Mouse (Mus musculus): Measurements from ENCODE around the gene Hhatl. TPM values are rescaled to one million over a fixed set of nuclear protein-coding genes. Genes with fewer than 3 reads are reported as not detected.

Gene Hhatl
- polyA plus RNA-seq, 2 experiments = 1.7 to 1.9 TPM

DNA sequence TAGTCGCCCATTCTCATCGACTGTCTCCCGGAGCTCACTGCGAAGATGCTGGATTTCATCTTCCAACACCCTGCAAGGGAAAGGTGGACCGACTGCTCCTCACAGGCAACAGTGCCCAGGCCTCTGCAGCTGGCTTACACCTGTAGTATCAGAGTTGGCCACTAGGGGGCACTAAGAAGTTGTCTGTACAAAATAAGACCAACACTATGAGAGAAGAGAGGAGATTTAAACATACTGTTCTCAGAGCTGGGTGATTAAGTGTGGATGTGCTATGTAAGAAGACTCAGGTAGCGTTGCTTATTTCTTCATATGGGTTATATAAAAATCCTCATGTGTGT is 38.6 kb upstream of the Hhatl start:
- 19% methylated on average over 6 of the region's 6 CpGs for WGBS
- peak; percentile 57; the same call in 1 of the 2 replicates for ATAC-seq (ENCODE audit: low FRiP score, low read depth)

DNA sequence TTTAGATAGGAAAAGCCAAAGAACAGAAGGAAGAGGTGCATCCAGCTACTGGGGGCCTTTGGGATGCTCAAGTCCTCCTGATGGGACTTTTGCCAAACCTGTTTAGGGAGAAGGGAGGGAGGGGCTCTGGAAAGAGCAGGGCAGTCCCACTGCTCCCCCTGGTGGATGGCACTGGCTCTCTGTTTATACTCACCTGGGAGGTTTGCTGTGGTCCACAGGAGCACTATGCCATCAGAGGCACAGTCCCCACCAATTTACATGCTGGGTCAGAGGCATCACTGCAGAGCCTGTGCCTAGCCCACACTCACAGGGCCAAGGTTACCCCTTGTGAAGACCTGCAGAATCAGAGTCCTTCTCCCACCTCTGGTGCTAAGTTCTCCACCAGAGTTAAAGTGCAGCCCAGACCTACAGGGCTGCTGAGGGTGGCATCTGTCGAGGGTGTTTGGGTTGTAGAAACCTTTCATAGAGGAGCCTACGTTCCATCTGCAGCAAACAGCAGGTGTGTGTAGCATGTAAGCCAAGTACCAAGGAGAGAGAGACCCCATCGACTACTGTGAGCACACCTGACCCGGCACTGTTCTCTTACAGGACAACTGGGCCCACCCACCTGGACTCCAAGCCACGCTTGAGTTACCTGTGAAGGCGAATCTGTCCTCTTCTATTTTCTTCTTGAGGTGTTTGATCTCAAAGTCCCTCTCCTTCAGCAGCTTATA is 38.1 kb upstream of the Hhatl start:
- Histone ChIP-seq H3K36me3 (ENCODE audit: control insufficient read depth, insufficient read depth, low read length) (no peaks in the 10 kb centered on the region), H3K9me3 (ENCODE audit: control insufficient read depth, low read length) (no peaks in the 10 kb centered on the region), H3K27ac (replicated peaks; ENCODE audit: low read depth, low read length) (no peak overlapping the region), H3K4me1 (ENCODE audit: control insufficient read depth, insufficient read depth, low read length) (no peaks in the 10 kb centered on the region), H3K27me3 (ENCODE audit: control insufficient read depth, insufficient read depth, low read length) (no peaks in the 10 kb centered on the region), H3K9ac (ENCODE audit: low read depth, low read length, severe bottlenecking) (no peak overlapping the region), H3K4me2 (replicated peaks; ENCODE audit: low read depth, low read length, severe bottlenecking) (no peak overlapping the region), H3K4me3 (replicated peaks; ENCODE audit: low read length) (no peak overlapping the region)
- peak; percentile 68 for DNase-seq (ENCODE audit: low spot score)
- no peak for ATAC-seq (ENCODE audit: low FRiP score, low read depth)
- no peak for TF ChIP-seq POLR2A (IDR thresholded peaks at IDR 0.05; ENCODE audit: borderline replicate concordance, extremely low read depth, insufficient read depth, insufficient read length)
- WGBS = 83% methylated on average over 6 of the region's 6 CpGs

More for the DNA sequence above, 38.6 kb upstream of the Hhatl start:
- Histone ChIP-seq H3K9ac (ENCODE audit: low read depth, low read length, severe bottlenecking) (no peak overlapping the region), H3K36me3 (ENCODE audit: control insufficient read depth, insufficient read depth, low read length) (no peaks in the 10 kb centered on the region), H3K27ac (replicated peaks; ENCODE audit: low read depth, low read length) (no peak overlapping the region), H3K9me3 (ENCODE audit: control insufficient read depth, low read length) (no peaks in the 10 kb centered on the region), H3K4me2 (replicated peaks; ENCODE audit: low read depth, low read length, severe bottlenecking) (no peak overlapping the region), H3K4me3 (replicated peaks; ENCODE audit: low read length) (no peak overlapping the region), H3K27me3 (ENCODE audit: control insufficient read depth, insufficient read depth, low read length) (no peaks in the 10 kb centered on the region), H3K4me1 (ENCODE audit: control insufficient read depth, insufficient read depth, low read length) (no peaks in the 10 kb centered on the region)
- TF ChIP-seq POLR2A (IDR thresholded peaks at IDR 0.05; ENCODE audit: borderline replicate concordance, extremely low read depth, insufficient read depth, insufficient read length) = no peak
- peak; percentile 68 for DNase-seq (ENCODE audit: low spot score)

DNA sequence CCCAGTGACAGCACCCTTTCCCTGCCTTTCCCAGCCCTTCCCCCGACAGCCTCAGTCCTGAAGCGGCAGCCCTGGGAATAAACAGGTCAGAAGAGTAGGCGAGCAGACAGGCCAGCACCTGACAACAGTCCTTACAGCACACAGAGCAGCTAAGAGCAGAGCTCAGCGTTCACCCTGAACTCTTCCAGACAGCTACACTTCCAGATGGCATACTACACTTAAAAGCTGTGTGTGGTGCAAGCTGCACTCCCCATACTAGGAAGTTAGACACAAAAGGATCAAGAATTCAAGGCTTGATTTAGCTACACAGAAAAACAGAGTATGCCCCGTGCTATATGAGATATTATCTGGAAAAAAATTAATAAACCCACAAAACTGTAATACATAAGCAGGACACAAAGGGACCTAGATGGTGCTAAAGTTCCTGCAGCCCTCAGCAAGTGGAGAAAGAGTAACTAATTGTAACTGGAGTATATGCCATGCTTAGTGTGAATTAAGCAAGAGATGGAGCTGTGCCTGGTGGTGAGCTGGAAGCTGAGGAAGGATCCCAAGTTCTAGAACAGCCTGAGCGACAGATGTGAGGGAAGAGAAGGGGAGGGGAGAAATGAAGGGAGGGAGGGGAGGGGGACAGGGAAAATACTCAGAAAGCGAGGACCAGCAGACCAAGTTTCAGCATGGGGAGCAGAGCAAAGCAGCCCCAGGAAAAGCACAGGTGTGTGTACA is 37.1 kb upstream of the Hhatl start:
- no peak overlapping the region for H3K4me3 ChIP-seq (replicated peaks; ENCODE audit: low read length)

DNA sequence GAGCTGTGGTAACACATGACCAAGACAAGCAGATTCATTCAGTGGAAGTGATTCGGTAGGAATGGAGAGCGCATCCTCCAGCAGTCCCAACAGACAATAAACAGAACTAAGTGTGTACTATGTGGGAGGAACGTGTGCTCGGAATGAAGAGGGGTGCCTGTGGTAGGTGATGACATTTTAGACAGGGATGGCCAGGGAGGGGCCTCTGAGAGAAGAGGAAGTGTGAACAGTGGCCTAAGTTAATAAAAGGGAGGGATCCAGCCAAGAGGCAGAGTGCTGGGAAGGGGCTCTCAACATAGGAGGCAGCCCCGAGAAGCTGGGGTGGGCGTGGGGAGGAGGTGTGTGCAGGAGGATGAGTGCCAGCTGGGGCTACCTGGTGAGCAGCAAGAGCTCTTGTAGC is 36.0 kb upstream of the Hhatl start:
- WGBS = 80% methylated on average over 6 of the region's 6 CpGs
- Histone ChIP-seq H3K4me3 (replicated peaks; ENCODE audit: low read length) (no peak overlapping the region), H3K4me2 (replicated peaks; ENCODE audit: low read depth, low read length, severe bottlenecking) (no peak overlapping the region), H3K27ac (replicated peaks; ENCODE audit: low read depth, low read length) (no peak overlapping the region), H3K9ac (ENCODE audit: low read depth, low read length, severe bottlenecking) (no peak overlapping the region), H3K36me3 (ENCODE audit: control insufficient read depth, insufficient read depth, low read length) (no peaks in the 10 kb centered on the region), H3K27me3 (ENCODE audit: control insufficient read depth, insufficient read depth, low read length) (no peaks in the 10 kb centered on the region), H3K4me1 (ENCODE audit: control insufficient read depth, insufficient read depth, low read length) (no peaks in the 10 kb centered on the region), H3K9me3 (ENCODE audit: control insufficient read depth, low read length) (no peaks in the 10 kb centered on the region)
- DNase-seq (ENCODE audit: low spot score) = no peak
- no peak for ATAC-seq (ENCODE audit: low FRiP score, low read depth)
- TF ChIP-seq POLR2A (IDR thresholded peaks at IDR 0.05; ENCODE audit: borderline replicate concordance, extremely low read depth, insufficient read depth, insufficient read length) = no peak

More for the DNA sequence above, 37.1 kb upstream of the Hhatl start:
- H3K4me1 ChIP-seq (ENCODE audit: control insufficient read depth, insufficient read depth, low read length) = no peaks in the 10 kb centered on the region
- H3K27ac ChIP-seq (replicated peaks; ENCODE audit: low read depth, low read length) = no peak overlapping the region
- ATAC-seq (ENCODE audit: low FRiP score, low read depth) = no peak
- H3K27me3 ChIP-seq (ENCODE audit: control insufficient read depth, insufficient read depth, low read length) = no peaks in the 10 kb centered on the region
- no peaks in the 10 kb centered on the region for H3K9me3 ChIP-seq (ENCODE audit: control insufficient read depth, low read length)
- H3K36me3 ChIP-seq (ENCODE audit: control insufficient read depth, insufficient read depth, low read length) = no peaks in the 10 kb centered on the region
- no peak for TF ChIP-seq POLR2A (IDR thresholded peaks at IDR 0.05; ENCODE audit: borderline replicate concordance, extremely low read depth, insufficient read depth, insufficient read length)
- no peak overlapping the region for H3K4me2 ChIP-seq (replicated peaks; ENCODE audit: low read depth, low read length, severe bottlenecking)
- H3K9ac ChIP-seq (ENCODE audit: low read depth, low read length, severe bottlenecking) = no peak overlapping the region
- 58% methylated on average over 7 of the region's 7 CpGs for WGBS
- no peak for DNase-seq (ENCODE audit: low spot score)

DNA sequence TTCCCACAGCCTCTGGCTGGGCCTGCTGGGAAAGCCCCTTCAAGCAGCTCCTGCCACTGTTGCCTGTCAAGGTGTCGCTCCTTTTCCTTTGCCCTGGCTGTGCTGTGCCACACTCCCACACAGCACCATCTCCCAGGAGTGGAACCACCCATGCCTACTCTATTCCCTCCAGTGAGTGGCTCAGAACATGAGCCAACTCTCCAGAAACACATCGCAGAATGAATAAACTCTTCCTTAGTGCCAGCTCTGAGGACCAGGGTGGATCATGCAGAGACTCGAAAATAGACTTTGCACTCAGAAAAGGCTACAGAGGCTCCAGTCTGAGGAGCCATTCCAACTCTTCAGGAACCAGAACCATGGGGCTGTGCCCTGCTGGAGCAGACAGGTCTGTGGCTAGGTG is 34.0 kb upstream of the Hhatl start:
- Histone ChIP-seq H3K4me2 (replicated peaks; ENCODE audit: low read depth, low read length, severe bottlenecking) (no peak overlapping the region), H3K36me3 (ENCODE audit: control insufficient read depth, insufficient read depth, low read length) (no peaks in the 10 kb centered on the region), H3K9ac (ENCODE audit: low read depth, low read length, severe bottlenecking) (no peak overlapping the region), H3K4me1 (ENCODE audit: control insufficient read depth, insufficient read depth, low read length) (no peaks in the 10 kb centered on the region), H3K27me3 (ENCODE audit: control insufficient read depth, insufficient read depth, low read length) (no peaks in the 10 kb centered on the region), H3K27ac (replicated peaks; ENCODE audit: low read depth, low read length) (no peak overlapping the region), H3K4me3 (replicated peaks; ENCODE audit: low read length) (no peak overlapping the region), H3K9me3 (ENCODE audit: control insufficient read depth, low read length) (no peaks in the 10 kb centered on the region)
- 77% methylated on average over 3 of the region's 3 CpGs for WGBS
- no peak for TF ChIP-seq POLR2A (IDR thresholded peaks at IDR 0.05; ENCODE audit: borderline replicate concordance, extremely low read depth, insufficient read depth, insufficient read length)
- ATAC-seq (ENCODE audit: low FRiP score, low read depth) (no peak), DNase-seq (ENCODE audit: low spot score) (no peak)
